Mouse (Mus musculus) layer of hippocampus, adult 9-10 months (tissue): ENCODE results near the gene Fyn.

Source experiments
- DNase-seq: peaks from one replicate; pipeline ENCODE4 v3.0.0; 2022; ENCODE audit warnings: low spot score

The Fyn gene

GRCm38 (mm10) chr10:39378025-39378603 lies 9.5 kb downstream of the Fyn start:
- no peak for DNase-seq

- DNase-seq, result no peak
Observed at GRCm38 (mm10) chr10:39379287-39379686, 10.6 kb downstream of the Fyn start.

DNA sequence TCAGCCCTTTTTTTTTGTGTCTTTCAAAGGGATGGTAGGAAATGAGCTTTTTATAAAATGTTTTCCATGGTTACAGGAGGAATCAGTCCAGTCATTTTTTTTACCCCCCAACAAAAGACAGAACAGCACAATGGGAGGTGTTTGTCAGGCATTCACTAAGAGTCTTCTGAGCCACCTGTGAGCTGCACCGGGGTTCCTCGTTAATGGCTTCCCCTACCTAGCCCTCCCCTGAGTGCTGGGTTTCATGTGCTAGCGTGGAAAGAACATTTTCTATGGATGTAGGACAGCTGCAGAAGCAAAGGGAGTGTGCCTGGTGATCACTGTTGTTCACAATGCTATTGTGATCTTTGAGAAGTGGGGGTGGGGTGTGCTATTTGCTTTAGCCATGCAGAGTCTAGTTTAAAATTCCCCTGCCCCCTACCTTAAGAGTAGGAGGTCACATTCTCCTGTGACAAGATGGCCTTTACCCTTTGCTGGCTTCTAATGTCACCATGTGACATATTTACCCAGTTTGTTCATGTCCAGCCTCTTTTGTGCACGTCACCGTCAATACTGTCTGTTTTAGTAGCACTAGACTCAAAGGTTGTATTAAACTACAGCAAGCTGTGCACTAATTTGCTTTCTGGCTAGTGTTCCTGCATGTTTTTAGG lies 11.2 kb downstream of the Fyn start:
- no peak for DNase-seq

DNA sequence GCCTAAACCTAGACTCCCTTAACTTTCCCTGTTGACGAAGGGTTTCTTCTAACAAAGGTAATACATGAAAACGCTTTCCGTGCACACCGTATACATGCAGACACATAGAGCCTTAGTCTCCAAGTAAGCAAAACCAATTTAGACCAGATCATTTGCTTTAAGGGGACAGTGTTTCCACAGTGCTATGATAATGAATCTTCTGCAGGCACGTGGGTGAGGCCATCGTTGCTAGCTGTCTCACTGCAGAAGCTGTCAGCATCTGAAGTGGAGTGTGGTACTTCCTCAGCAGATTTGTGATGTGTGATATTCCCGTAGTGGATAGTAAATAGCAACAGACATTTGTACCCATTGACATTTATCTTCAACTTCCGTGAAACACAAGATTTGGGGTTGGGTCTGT lies 16.6 kb downstream of the Fyn start:
- no peak for DNase-seq

- no peak for DNase-seq
Observed at GRCm38 (mm10) chr10:39386203-39386602, 17.5 kb downstream of the Fyn start.

DNA sequence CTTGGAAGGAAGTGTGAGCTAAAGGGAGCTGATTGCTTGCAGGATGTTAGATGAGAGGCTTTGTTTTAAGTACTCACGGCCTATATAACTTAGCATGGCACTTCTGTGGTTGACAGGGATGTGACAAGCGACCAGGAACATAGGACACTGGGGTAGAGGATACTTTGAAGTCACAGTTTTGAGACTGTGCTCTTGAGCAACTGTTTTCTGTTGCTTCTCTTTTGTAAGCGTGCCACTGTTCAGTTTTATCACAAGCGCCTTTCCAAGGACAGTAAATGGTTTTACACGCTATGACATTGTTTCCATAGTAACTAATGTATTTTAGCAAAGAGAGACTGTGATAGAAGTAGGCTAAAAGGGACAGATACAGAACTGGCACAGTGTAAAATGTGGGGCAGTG lies 18.4 kb downstream of the Fyn start:
- no peak for DNase-seq

- no peak for DNase-seq
Observed at GRCm38 (mm10) chr10:39387556-39387955, 18.9 kb downstream of the Fyn start.

- no peak for DNase-seq
Observed at GRCm38 (mm10) chr10:39388144-39388543, 19.5 kb downstream of the Fyn start.

DNA sequence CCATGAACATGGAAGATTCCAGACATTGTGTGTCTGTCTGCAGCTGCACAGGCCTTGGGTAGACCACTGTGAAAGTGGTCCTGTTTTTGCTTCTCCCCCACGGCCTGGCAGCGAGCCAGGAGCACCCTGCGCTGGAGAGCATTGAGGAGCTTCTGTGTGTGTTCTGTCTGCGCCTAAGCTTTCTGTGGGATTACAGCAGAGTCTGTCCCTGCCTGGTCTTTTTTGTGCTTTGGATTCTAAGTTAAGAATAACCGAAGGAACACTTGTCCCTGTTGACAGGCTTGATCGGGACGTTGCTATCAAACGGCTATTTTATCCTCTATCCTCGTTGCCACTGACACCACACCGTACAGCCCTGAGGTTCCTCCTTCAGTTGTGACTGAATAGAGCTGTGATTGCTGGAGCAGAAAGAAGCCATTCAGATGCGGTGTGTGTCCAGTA lies 20.8 kb downstream of the Fyn start:
- DNase-seq, result no peak

DNA sequence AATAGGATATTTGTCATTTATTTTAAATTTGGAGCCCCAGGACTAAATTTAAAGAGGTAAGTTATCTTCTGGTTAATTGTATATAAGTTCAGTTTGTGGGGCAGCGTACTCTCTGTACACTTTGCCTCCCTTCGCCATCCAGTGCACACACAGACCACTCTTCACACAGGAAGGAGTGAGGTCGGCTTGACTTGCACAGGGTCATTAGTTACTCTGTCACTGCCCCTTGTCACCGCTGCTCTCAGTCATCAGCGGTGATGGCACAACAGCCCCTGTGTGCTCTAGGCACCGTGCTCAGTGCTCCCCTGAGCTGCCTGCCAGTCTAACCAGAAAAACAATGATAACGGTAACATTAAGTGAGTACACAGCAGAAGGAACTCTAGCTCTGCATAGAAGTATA lies 21.9 kb downstream of the Fyn start:
- no peak for DNase-seq

DNA sequence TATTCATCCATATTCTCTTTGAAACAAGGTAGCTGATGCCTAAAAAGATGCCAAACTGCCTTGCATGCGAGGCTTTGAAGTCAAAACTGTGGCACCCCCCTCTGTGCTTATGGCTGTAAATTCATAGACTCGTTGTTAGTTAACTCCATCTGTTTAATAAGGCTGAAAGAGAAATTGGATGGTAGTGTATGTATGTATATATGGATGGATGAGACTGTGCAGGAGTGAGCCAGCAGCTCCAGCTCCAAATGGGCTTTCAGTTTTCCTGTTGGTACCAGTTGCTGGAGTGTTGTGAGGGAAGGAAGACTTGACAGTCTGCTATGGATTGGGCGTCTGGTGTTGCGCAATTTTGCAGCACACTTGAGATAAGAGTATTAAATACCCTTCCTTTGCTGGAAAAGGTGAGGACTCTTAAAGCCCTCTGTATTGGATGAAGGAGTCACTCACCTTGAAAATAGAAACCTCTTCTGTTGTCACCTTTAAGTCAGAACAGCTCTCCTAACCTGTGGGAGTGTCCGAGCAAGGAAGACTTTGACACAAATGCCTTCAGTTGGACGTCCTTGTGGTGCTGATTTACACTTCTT lies 24.3 kb downstream of the Fyn start:
- DNase-seq, result no peak

DNA sequence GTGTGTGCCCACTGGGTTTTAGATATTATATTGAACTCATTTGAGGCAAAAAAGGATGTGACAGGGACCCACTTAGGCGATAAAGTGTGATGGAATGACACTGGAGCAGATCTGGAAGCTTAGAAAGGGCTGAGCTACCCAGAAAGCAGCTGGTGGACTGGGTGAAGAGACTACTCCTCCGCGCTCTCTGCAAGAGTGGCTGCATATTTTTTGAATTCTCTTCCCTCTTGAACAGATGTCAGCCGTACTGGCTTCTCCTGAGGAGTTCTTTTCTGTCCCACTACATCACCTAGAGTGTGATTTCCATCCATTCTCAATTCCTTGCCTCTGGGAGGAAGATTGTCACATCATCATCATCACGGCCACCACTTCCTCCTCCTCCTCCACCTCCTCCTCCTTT lies 26.9 kb downstream of the Fyn start:
- DNase-seq, result no peak

- DNase-seq, result no peak
Observed at GRCm38 (mm10) chr10:39398924-39399323, 30.3 kb downstream of the Fyn start.

DNA sequence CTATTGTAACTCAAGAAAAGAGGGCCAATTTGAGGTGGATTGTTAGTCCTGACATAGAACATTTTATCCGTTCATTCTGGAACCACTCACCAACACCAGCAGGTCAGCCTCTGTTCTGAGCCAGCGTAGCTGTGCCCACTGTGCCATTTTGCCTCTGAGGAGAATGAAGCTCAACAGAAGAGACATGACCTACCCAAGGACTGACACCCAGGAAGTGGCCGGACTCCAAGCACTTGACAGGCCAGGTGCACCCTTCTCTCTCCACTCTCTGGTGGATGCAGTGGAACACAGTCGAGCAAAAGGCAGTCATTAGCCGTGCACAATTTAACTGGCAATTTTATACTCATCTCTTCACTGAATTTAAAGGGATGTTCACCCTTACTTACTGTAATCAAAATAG lies 31.5 kb downstream of the Fyn start:
- DNase-seq, result no peak

GRCm38 (mm10) chr10:39402487-39402886 lies 33.8 kb downstream of the Fyn start:
- DNase-seq, result no peak

- no peak for DNase-seq
Observed at GRCm38 (mm10) chr10:39403706-39404105, 35.1 kb downstream of the Fyn start.

- no peak for DNase-seq
Observed at GRCm38 (mm10) chr10:39404175-39404574, 35.5 kb downstream of the Fyn start.

GRCm38 (mm10) chr10:39405982-39406797 lies 37.5 kb downstream of the Fyn start:
- DNase-seq, result no peak

- DNase-seq, result no peak
Observed at GRCm38 (mm10) chr10:39406798-39407189, 38.1 kb downstream of the Fyn start.

DNA sequence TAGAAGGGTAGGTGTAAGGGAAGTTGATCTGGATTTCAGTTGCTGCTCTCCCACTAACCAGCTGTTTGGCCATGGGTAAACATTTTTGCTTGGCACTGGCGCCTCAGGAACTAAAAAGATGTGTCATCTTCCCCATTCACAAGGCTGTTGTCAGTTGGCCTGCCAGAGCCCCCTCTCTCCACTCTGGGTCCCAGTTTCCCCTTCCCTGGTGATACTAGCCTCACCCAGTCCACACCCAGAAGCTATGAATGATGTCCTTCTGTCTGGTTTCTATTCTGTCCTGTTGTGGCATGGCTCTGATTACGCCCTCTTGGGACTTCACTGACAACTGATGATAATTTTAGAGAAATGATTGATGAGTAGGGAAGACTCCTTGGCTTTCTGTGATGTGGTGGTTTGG lies 38.9 kb downstream of the Fyn start:
- DNase-seq, result no peak

- no peak for DNase-seq
Observed at GRCm38 (mm10) chr10:39409602-39410001, 40.9 kb downstream of the Fyn start.

DNA sequence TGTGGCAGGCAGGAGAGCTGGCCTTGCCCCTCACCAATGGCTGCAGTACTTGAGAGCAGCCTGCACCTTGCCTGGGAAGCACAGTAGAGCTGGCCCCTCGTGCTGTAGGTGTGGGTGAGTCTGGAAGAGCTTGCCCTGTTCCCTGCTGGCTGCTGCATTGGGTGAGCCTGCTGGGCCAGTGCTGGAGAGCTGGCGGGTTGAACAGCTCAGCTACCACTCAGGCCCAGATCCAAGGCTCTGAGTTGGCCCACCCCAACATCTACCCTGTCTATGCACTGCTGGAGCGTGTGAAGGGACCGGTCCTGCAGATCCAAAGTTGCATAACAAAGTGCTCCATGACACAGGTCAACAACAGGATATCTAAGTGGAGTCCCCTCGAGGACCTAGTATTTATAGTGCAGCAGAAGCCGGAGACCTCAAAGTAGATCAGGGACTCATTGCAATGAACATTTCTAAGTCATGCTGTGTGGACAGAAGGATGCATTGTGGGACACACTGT lies 41.5 kb downstream of the Fyn start:
- DNase-seq, result no peak
